Mouse (Mus musculus) B cell, adult 2 months (primary cell): ENCODE measurements at regions not wholly inside any gene's neighbourhood (a gene's known extent, or its start where the extent isn't known, plus 50 kb on each side); places are given as distances from the start of the nearest gene placed in this dataset.

Experiments used
- DNase-seq, 2 experiments: peaks; one replicate each; pipeline ENCODE4 v3.0.0; 2022

- DNase-seq, result peak; percentile 52 to 62
Observed at GRCm38 (mm10) chr1:156990567-156991494, 51.4 kb upstream of the Ralgps2 start.

GRCm38 (mm10) chr1:156990112-156990511 is 50.7 kb upstream of the Ralgps2 start:
- DNase-seq, result peak; percentile 77 to 80

- DNase-seq, result peak in 1 of 2 experiments; percentile 32
Observed at GRCm38 (mm10) chr1:156989149-156989785, 49.8 kb upstream of the Ralgps2 start.
